Mouse (Mus musculus) heart, adult 2 months (tissue): Measurements from ENCODE around the gene Tmem199.
A peak's percentile ranks its signal among the peaks of the same experiment; 100 is the strongest.

Experiments used
- CTCF ChIP-seq: fragments of 200-600 bp; IDR thresholded peaks from 2 replicates; pipeline ENCODE4 v1.8.1; 2022; ENCODE audit warnings: antibody characterized with exemption, mild to moderate bottlenecking, moderate library complexity
- EP300 ChIP-seq: fragments of 200-500 bp; IDR thresholded peaks from 2 replicates; pipeline ENCODE4 v1.6.1; 2011; ENCODE audit warnings: low read depth, low read length, control low read depth; ENCODE audit not compliant: insufficient read depth
- POLR2A ChIP-seq: fragments of 200-500 bp; IDR thresholded peaks from 2 replicates; pipeline ENCODE4 v1.6.1; 2011; ENCODE audit warnings: mild to moderate bottlenecking, low read depth, low read length, control low read depth; ENCODE audit not compliant: insufficient read depth

DNA sequence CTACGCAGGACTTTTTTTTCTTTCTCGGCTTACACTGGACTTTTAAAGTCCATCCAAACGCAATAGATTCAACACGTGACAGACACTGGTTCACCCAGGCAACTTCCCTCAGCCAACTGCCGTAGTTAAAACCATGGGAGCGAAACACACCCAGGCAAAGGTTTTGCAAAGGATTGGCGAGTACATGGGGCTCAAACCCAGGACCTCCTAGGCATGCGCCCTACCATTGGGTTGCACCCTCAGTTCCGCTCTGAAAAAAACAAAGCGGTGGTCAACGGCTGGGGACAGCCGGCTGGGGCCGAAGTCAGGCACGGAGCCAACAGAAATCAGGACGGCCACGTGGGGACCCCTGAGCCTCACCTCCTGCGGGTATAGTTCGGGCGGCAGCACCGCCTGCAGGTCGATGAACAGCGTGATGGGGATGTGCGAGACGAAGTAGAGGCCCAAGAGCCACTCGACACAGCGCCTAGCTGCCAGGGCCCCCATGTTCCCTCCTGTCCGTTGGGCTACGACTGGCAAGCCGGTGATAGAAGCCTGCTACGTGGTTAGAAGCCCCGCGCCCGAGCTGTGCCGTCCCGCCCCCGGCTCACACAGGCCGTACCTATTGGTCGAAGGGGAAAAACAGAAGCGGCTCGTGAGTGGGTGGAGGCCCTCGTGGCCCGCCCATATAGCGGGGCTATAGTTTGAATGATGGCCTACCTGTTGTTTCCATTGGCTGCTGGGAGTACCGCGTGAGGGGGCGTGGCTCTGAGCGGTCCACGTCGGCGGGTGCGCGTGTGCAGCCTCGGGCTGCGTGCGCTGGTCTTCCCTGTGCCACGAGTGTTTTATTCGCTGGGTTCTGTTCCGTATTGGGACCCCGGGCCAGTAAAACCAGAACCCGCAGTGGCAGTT lies 38.4 kb upstream of the Tmem199 start, which contains the start of gene Tmem97:
- TF ChIP-seq EP300: 0 out of 2 replicates have a peak, but pooled peaks have one; percentile 38
- TF ChIP-seq CTCF: peak; percentile 36
- TF ChIP-seq POLR2A: peak; percentile 83
